Mouse (Mus musculus): ENCODE data around the gene Gm42715. TPM values are rescaled to one million over a fixed set of nuclear protein-coding genes. Genes with fewer than 3 reads are reported as not detected.

Gm42715 gene
- polyA plus RNA-seq, 1 experiment from 2014 or later: 15.2 TPM

DNA sequence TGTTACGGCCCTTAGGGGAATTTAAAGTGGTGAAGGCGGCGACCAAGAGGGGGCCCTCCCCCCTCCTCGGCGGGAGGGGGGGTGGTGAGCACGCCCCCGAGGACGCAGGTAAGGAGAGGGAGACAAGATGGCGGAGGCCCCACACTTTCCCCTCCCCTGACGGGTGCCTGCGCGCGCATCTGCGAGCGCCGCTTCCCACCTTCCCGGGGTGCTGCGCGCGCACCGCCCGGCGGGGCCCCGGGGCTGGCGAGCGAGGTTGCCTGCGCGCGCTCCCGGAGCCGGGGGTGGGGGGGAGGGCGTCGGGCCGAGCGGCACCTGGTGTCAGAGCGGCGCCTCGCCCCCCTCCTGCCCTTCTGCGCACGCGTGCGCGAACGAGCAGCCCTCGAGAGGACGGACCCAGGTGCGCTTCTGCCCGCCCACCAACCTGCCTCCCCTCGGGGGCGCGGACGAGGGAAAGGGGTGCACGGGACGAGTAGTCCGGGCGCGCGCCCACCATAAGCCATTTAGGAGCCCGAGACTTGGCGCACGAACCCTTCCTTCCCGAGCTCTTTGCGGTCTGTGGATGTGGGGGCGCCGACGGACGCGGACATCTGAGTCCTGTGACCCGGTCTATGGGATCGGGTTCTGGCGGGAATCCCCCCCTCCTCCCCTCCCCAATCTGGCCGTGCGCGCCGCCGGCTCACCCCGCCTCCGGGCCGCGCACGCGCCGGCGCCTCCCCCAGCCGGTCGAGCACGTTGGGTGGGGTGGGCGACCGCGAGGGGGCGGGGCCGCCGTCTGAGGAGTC is 7.0 kb upstream of the Gm42715 start:
- Histone ChIP-seq H3K27me3 (ENCODE audit: control insufficient read depth, insufficient read depth, low read depth, low read length) (no peaks in the 10 kb centered on the region), H3K9me3 (ENCODE audit: control insufficient read depth, low read length) (no peaks in the 10 kb centered on the region), H3K4me1 (replicated peaks; ENCODE audit: control insufficient read depth, insufficient read depth, low read length) (peaks cover 13% of the 10 kb centered on the region), H3K4me2 (ENCODE audit: low read depth, low read length) (peak overlapping the region; percentile 69), H3K9ac (ENCODE audit: low read length) (peak overlapping the region; percentile 95), H3K4me3 (ENCODE audit: low read length) (peak overlapping the region; percentile 91), H3K36me3 (ENCODE audit: control insufficient read depth, insufficient read depth, low read length) (peaks cover 16% of the 10 kb centered on the region), H3K27ac (ENCODE audit: low read length) (peak overlapping the region; percentile 98)
- peak; percentile 89 for ATAC-seq (ENCODE audit: low read depth)
- WGBS: under 1% methylated on average over 43 of the region's 93 CpGs

DNA sequence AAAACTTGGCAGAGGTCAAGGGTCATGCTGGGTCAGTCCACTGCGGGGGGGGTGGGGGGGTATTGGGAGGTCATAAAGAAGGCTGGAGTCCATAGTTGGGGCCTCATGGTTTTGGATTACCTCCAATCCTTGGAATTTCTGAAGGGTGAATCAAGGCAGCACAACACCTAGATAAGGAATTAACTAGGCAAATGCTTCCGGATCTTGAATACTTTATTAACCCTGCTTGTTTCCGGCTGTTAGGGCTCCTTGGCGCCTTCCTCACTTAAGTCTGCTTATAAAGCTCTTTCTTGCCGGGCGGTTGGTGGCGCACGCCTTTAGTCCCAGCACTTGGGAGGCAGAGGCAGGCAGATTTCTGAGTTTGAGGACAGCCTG is 6.4 kb upstream of the Gm42715 start:
- Histone ChIP-seq H3K27me3 (ENCODE audit: control insufficient read depth, insufficient read depth, low read depth, low read length) (no peaks in the 10 kb centered on the region), H3K4me2 (ENCODE audit: low read depth, low read length) (peak overlapping the region; percentile 62), H3K27ac (ENCODE audit: low read length) (peak overlapping the region; percentile 98), H3K9ac (ENCODE audit: low read length) (peak overlapping the region; percentile 95), H3K36me3 (ENCODE audit: control insufficient read depth, insufficient read depth, low read length) (peaks cover 18% of the 10 kb centered on the region), H3K4me3 (ENCODE audit: low read length) (peak overlapping the region; percentile 91), H3K4me1 (replicated peaks; ENCODE audit: control insufficient read depth, insufficient read depth, low read length) (peaks cover 13% of the 10 kb centered on the region), H3K9me3 (ENCODE audit: control insufficient read depth, low read length) (no peaks in the 10 kb centered on the region)
- 20% methylated on average over 8 of the region's 8 CpGs for WGBS
- no peak; the same call in 1 of the 2 replicates for ATAC-seq (ENCODE audit: low read depth)

DNA sequence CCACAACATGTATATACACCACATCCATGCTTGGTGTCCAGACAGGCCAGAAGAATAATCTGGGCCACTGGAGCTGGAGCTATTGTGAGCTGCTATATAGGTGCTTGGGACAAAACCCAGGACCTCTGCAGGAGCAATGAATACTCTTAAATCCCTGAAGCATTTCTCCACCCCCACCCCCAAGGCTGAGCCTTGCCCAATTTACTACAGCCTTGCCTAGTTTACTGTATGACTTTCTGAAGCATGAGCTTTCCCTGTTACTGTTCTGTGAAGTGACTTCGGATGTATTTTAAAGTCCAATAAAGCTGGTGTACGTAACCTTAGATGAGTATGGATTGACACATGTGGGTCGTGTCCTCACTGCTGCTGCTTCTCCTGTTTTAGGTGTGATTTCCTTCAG is 5.6 kb upstream of the Gm42715 start:
- Histone ChIP-seq H3K9me3 (ENCODE audit: control insufficient read depth, low read length) (no peaks in the 10 kb centered on the region), H3K9ac (ENCODE audit: low read length) (0 out of 2 replicates have a peak overlapping the region, but pooled peaks have one; percentile 20), H3K4me2 (ENCODE audit: low read depth, low read length) (peak overlapping the region; percentile 62), H3K4me1 (replicated peaks; ENCODE audit: control insufficient read depth, insufficient read depth, low read length) (peaks cover 13% of the 10 kb centered on the region), H3K4me3 (ENCODE audit: low read length) (peak overlapping the region; percentile 91), H3K36me3 (ENCODE audit: control insufficient read depth, insufficient read depth, low read length) (peaks cover 18% of the 10 kb centered on the region), H3K27ac (ENCODE audit: low read length) (peak overlapping the region; percentile 98), H3K27me3 (ENCODE audit: control insufficient read depth, insufficient read depth, low read depth, low read length) (no peaks in the 10 kb centered on the region)
- no peak for ATAC-seq (ENCODE audit: low read depth)
- 73% methylated on average over 3 of the region's 3 CpGs for WGBS

DNA sequence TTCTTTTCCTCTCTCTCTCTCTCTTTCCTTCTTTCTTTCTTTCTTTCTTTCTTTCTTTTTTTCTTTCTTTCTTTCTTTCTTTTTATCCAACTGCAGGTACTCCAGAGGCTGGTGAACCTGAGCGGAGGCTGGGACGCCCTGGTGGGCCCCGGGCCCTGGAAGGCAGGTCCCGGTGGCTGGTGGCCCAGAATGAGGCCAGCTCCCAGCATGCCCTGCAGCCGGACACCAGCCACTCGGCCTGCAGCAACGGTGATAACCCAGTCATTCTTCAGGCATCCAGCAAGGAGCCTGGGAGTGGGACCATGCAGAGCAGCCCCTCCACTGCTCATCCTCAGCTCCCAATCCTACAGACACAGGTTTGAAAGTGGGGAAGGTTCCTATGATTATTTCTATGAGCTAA is 3.5 kb upstream of the Gm42715 start:
- no peaks in the 10 kb centered on the region for H3K9me3 ChIP-seq (ENCODE audit: control insufficient read depth, low read length)
- peaks cover 13% of the 10 kb centered on the region for H3K4me1 ChIP-seq (replicated peaks; ENCODE audit: control insufficient read depth, insufficient read depth, low read length)
- H3K4me2 ChIP-seq (ENCODE audit: low read depth, low read length): no peak overlapping the region
- no peak overlapping the region for H3K9ac ChIP-seq (ENCODE audit: low read length)
- H3K36me3 ChIP-seq (ENCODE audit: control insufficient read depth, insufficient read depth, low read length): peaks cover 21% of the 10 kb centered on the region
- H3K4me3 ChIP-seq (ENCODE audit: low read length): no peak overlapping the region
- no peak overlapping the region for H3K27ac ChIP-seq (ENCODE audit: low read length)
- 86% methylated on average over 7 of the region's 7 CpGs for WGBS
- H3K27me3 ChIP-seq (ENCODE audit: control insufficient read depth, insufficient read depth, low read depth, low read length): no peaks in the 10 kb centered on the region
- no peak for ATAC-seq (ENCODE audit: low read depth)

DNA sequence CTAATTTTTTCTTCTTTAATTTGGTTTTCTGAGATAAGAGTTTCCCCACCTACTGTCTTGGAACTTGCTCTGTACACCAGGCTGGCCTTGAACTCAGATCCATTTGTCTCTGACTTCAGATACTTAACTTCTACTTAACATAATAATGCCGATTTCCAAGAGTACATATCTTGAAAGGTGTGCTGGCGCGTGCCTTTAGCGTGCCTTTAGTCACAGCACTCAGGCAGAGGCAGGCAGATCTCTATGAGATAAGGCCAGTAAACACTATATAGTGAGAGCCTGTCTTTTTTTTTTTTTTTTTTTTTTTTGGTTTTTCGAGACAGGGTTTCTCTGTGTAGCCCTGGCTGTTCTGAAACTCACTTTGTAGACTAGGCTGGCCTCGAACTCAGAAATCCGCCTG is 3.0 kb upstream of the Gm42715 start:
- Histone ChIP-seq H3K4me1 (replicated peaks; ENCODE audit: control insufficient read depth, insufficient read depth, low read length) (peaks cover 10% of the 10 kb centered on the region), H3K9ac (ENCODE audit: low read length) (no peak overlapping the region), H3K9me3 (ENCODE audit: control insufficient read depth, low read length) (no peaks in the 10 kb centered on the region), H3K4me3 (ENCODE audit: low read length) (no peak overlapping the region), H3K27ac (ENCODE audit: low read length) (no peak overlapping the region), H3K4me2 (ENCODE audit: low read depth, low read length) (no peak overlapping the region), H3K36me3 (ENCODE audit: control insufficient read depth, insufficient read depth, low read length) (peaks cover 24% of the 10 kb centered on the region), H3K27me3 (ENCODE audit: control insufficient read depth, insufficient read depth, low read depth, low read length) (no peaks in the 10 kb centered on the region)
- 93% methylated on average over 6 of the region's 7 CpGs for WGBS
- no peak for ATAC-seq (ENCODE audit: low read depth)

DNA sequence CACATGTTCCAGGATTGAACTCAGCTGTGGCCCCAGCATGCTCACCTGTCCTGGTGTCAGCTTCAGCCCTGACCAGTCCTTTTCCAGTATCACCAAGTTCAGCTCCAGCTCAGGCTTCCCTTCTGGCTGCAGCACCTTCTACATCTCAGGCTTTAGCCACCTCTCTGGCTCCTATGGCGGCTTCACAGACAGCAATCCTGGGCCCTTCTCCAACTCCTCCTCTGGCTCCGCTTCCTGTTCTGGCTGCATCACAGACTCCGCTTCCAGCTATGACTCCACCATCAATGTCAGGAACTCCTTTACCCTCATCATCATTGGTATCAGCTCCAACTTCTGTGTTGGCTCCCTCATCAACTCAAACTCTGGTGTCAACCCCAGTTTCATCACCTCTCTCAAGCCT is 22.3 kb downstream of the Gm42715 start:
- 91% methylated on average over 3 of the region's 3 CpGs for WGBS
- ATAC-seq (ENCODE audit: low read depth): no peak
- H3K4me3 ChIP-seq (ENCODE audit: low read length): no peak overlapping the region
- H3K27me3 ChIP-seq (ENCODE audit: control insufficient read depth, insufficient read depth, low read depth, low read length): no peaks in the 10 kb centered on the region
- no peaks in the 10 kb centered on the region for H3K9me3 ChIP-seq (ENCODE audit: control insufficient read depth, low read length)
- H3K4me1 ChIP-seq (replicated peaks; ENCODE audit: control insufficient read depth, insufficient read depth, low read length): no peaks in the 10 kb centered on the region
- peaks cover 73% of the 10 kb centered on the region for H3K36me3 ChIP-seq (ENCODE audit: control insufficient read depth, insufficient read depth, low read length)
- no peak overlapping the region for H3K27ac ChIP-seq (ENCODE audit: low read length)
- H3K9ac ChIP-seq (ENCODE audit: low read length): no peak overlapping the region
- no peak overlapping the region for H3K4me2 ChIP-seq (ENCODE audit: low read depth, low read length)

DNA sequence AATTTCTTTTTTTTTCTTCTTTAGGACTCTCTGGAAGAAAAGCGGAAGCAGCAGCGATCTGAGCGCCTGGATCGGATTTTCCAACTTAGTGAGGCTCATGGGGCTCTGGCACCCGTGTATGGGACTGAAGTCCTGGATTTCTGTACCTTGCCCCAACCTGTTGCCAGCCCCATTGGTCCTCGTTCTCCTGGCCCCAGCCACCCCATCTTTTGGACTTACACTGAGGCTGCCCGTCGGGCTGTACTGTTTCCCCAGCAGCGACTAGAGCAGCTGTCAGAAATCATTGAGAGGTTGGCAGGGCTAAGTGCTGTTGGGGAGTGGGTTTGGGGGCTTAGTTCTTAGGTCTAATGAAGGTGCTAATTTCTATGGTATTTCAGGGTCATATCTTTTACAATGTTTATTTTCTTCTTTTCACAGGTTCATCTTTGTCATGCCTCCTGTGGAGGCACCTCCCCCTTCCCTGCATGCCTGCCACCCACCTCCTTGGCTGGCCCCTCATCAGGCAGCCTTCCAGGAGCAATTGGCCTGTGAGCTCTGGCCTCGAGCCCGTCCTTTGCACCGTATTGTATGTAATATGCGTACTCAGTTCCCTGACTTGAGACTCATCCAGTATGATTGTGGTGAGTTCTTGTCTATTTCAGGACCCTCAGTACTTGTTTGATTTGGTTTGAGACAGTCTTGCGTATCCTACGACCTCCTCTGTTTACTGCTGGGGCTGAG is 29.9 kb downstream of the Gm42715 start:
- no peaks in the 10 kb centered on the region for H3K27me3 ChIP-seq (ENCODE audit: control insufficient read depth, insufficient read depth, low read depth, low read length)
- 85% methylated on average over 15 of the region's 15 CpGs for WGBS
- H3K9me3 ChIP-seq (ENCODE audit: control insufficient read depth, low read length): no peaks in the 10 kb centered on the region
- H3K27ac ChIP-seq (ENCODE audit: low read length): no peak overlapping the region
- no peak for ATAC-seq (ENCODE audit: low read depth)
- H3K9ac ChIP-seq (ENCODE audit: low read length): no peak overlapping the region
- no peaks in the 10 kb centered on the region for H3K4me1 ChIP-seq (replicated peaks; ENCODE audit: control insufficient read depth, insufficient read depth, low read length)
- H3K4me2 ChIP-seq (ENCODE audit: low read depth, low read length): no peak overlapping the region
- H3K36me3 ChIP-seq (ENCODE audit: control insufficient read depth, insufficient read depth, low read length): peaks cover 50% of the 10 kb centered on the region
- no peak overlapping the region for H3K4me3 ChIP-seq (ENCODE audit: low read length)

DNA sequence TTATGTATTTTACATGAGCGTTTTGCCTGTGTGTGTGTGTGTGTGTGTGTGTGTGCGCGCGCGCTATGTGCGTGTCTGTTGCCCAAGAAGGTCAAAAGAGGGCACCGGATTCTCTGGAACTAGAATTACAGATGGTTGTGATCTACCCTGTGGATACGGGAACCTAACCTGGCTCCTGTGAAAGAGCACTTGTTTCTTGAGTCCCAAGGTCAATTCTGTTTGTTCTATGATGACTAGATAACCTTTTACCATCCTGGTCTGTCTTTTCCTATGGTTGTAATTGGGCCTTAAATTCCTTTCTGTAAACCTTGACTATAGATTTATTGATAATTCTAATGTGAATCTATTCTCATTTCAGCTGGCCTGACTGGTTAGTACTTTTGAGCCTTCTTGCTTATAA is 32.2 kb downstream of the Gm42715 start:
- WGBS: 89% methylated on average over 8 of the region's 8 CpGs
- no peaks in the 10 kb centered on the region for H3K27me3 ChIP-seq (ENCODE audit: control insufficient read depth, insufficient read depth, low read depth, low read length)
- no peak for ATAC-seq (ENCODE audit: low read depth)
- no peak overlapping the region for H3K9ac ChIP-seq (ENCODE audit: low read length)
- H3K9me3 ChIP-seq (ENCODE audit: control insufficient read depth, low read length): no peaks in the 10 kb centered on the region
- peaks cover 56% of the 10 kb centered on the region for H3K36me3 ChIP-seq (ENCODE audit: control insufficient read depth, insufficient read depth, low read length)
- H3K4me2 ChIP-seq (ENCODE audit: low read depth, low read length): no peak overlapping the region
- H3K4me1 ChIP-seq (replicated peaks; ENCODE audit: control insufficient read depth, insufficient read depth, low read length): no peaks in the 10 kb centered on the region
- H3K4me3 ChIP-seq (ENCODE audit: low read length): no peak overlapping the region
- H3K27ac ChIP-seq (ENCODE audit: low read length): no peak overlapping the region

DNA sequence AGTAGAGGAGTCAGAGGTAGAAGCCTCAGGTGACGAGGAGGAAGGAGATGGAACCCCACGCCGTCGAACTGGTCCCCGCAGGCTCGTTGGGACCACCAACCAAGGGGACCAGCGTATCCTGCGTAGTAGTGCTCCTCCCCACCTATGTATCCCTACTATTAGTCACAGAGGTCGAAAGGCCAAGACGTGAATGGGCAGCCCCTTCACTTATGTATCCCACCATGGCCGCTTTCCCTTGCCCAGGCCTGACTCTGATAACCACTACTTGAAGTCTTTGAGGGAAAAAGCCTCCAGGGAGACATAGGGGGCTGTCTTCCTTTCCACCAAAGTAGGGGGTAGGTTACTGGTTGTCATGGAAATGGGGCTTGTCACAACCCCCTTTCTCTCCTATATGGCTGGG is 41.2 kb downstream of the Gm42715 start:
- Histone ChIP-seq H3K9ac (ENCODE audit: low read length) (no peak overlapping the region), H3K36me3 (ENCODE audit: control insufficient read depth, insufficient read depth, low read length) (peaks cover 44% of the 10 kb centered on the region), H3K27ac (ENCODE audit: low read length) (no peak overlapping the region), H3K9me3 (ENCODE audit: control insufficient read depth, low read length) (no peaks in the 10 kb centered on the region), H3K27me3 (ENCODE audit: control insufficient read depth, insufficient read depth, low read depth, low read length) (no peaks in the 10 kb centered on the region), H3K4me1 (replicated peaks; ENCODE audit: control insufficient read depth, insufficient read depth, low read length) (peaks cover 4% of the 10 kb centered on the region; the same call in 1 of the 2 replicates), H3K4me3 (ENCODE audit: low read length) (no peak overlapping the region), H3K4me2 (ENCODE audit: low read depth, low read length) (no peak overlapping the region)
- ATAC-seq (ENCODE audit: low read depth): 0 out of 2 replicates have a peak, but pooled peaks have one; percentile 11
- WGBS: 93% methylated on average over 11 of the region's 11 CpGs
